Mouse (Mus musculus) cerebral cortex, adult 2 months (tissue): ENCODE measurements around the gene Dpp8.

Source experiments
- WGBS: fragments of 180-500 bp; shearing (Covaris S2); methylation state at CpG from one replicate; pipeline ENCODE4 v1.1.7; 2018; 5-methylcytosine and 5-hydroxymethylcytosine counted together

Gene Dpp8

GRCm38 (mm10) chr9:65021887-65022579 is 10.2 kb upstream of the Dpp8 start:
- 18% methylated on average over 9 of the region's 9 CpGs for WGBS

- 68% methylated on average over 4 of the region's 4 CpGs for WGBS
Observed at GRCm38 (mm10) chr9:65022580-65023135, 9.6 kb upstream of the Dpp8 start.

- 96% methylated on average over 3 of the region's 3 CpGs for WGBS
Observed at GRCm38 (mm10) chr9:65023447-65023846, 8.8 kb upstream of the Dpp8 start.

GRCm38 (mm10) chr9:65027241-65027640 is 5.0 kb upstream of the Dpp8 start:
- 91% methylated on average over 7 of the region's 7 CpGs for WGBS

GRCm38 (mm10) chr9:65028313-65028712 is 3.9 kb upstream of the Dpp8 start:
- 96% methylated on average over 5 of the region's 5 CpGs for WGBS

- 74% methylated on average over 5 of the region's 5 CpGs for WGBS
Observed at GRCm38 (mm10) chr9:65031355-65031754, 859 bp upstream of the Dpp8 start.

- WGBS, result 35% methylated on average over 4 of the region's 4 CpGs
Observed at GRCm38 (mm10) chr9:65031894-65032268, 333 bp upstream of the Dpp8 start.

- 41% methylated on average over 1 of the region's 1 CpGs for WGBS
Observed at GRCm38 (mm10) chr9:65036456-65036855, 4.2 kb downstream of the Dpp8 start.

GRCm38 (mm10) chr9:65036861-65037260 is 4.6 kb downstream of the Dpp8 start:
- WGBS, result 27% methylated on average over 8 of the region's 8 CpGs

- 95% methylated on average over 5 of the region's 5 CpGs for WGBS
Observed at GRCm38 (mm10) chr9:65041430-65041829, 9.2 kb downstream of the Dpp8 start.

GRCm38 (mm10) chr9:65046993-65047392 is 14.8 kb downstream of the Dpp8 start:
- whole genome bisulfite sequencing, result 92% methylated on average over 1 of the region's 1 CpGs

- 88% methylated on average over 5 of the region's 5 CpGs for WGBS
Observed at GRCm38 (mm10) chr9:65049422-65049821, 17.2 kb downstream of the Dpp8 start.

- 87% methylated on average over 3 of the region's 3 CpGs for WGBS
Observed at GRCm38 (mm10) chr9:65050981-65051380, 18.8 kb downstream of the Dpp8 start.

- 90% methylated on average over 7 of the region's 7 CpGs for WGBS
Observed at GRCm38 (mm10) chr9:65064251-65064650, 32.0 kb downstream of the Dpp8 start.

- 85% methylated on average over 3 of the region's 3 CpGs for WGBS
Observed at GRCm38 (mm10) chr9:65070587-65070986, 38.4 kb downstream of the Dpp8 start.

- 82% methylated on average over 9 of the region's 9 CpGs for WGBS
Observed at GRCm38 (mm10) chr9:65073555-65073954, 41.3 kb downstream of the Dpp8 start.

- 86% methylated on average over 15 of the region's 15 CpGs for WGBS
Observed at GRCm38 (mm10) chr9:65074251-65074650, 42.0 kb downstream of the Dpp8 start.

GRCm38 (mm10) chr9:65074855-65075493 is 42.8 kb downstream of the Dpp8 start:
- 79% methylated on average over 6 of the region's 6 CpGs for WGBS

GRCm38 (mm10) chr9:65077536-65077935 is 45.3 kb downstream of the Dpp8 start:
- WGBS, result 83% methylated on average over 5 of the region's 5 CpGs

GRCm38 (mm10) chr9:65080141-65080540 is 47.9 kb downstream of the Dpp8 start:
- 95% methylated on average over 2 of the region's 2 CpGs for WGBS

GRCm38 (mm10) chr9:65083075-65083765 is 51.0 kb downstream of the Dpp8 start:
- WGBS, result 81% methylated on average over 18 of the region's 18 CpGs

- 70% methylated on average over 7 of the region's 7 CpGs for WGBS
Observed at GRCm38 (mm10) chr9:65084198-65084807, 52.1 kb downstream of the Dpp8 start.
